ENCODE assay signal across 8 mouse cellular contexts in genomic region chr12:112873452-112874190, GRCm38 (mm10). TPM values are rescaled to one million over a fixed set of nuclear protein-coding genes. Genes with fewer than 3 reads are reported as not detected.
DNase-seq lines count a peak whose midpoint lies in the region; ATAC-seq and TF ChIP-seq lines count a peak whose summit lies in the region.

No protein-coding gene starts in this region.

- no peaks in the 10 kb centered on the region for H3K9me3 ChIP-seq in intestine, embryonic 15.5 days

- H3K4me1 ChIP-seq in lung, adult 2 months (ENCODE audit: control insufficient read depth, insufficient read depth, low read length) = peaks cover 15% of the 10 kb centered on the region
- peaks cover 43% of the 10 kb centered on the region for H3K4me1 ChIP-seq in intestine, embryonic 15.5 days (replicated peaks)
- H3K4me1 ChIP-seq in liver, adult 2 months (ENCODE audit: control insufficient read depth, insufficient read depth, low read length) = no peaks in the 10 kb centered on the region

- peak; percentile 86 for TF ChIP-seq CTCF in lung, adult 2 months (IDR thresholded peaks at IDR 0.05; ENCODE audit: insufficient read depth, low read length)
- peak; percentile 88 for TF ChIP-seq CTCF in brain, embryonic 14.5 days (IDR thresholded peaks at IDR 0.05; ENCODE audit: borderline replicate concordance, extremely low read depth, insufficient read depth, insufficient read length)
- TF ChIP-seq CTCF in liver, adult 2 months (IDR thresholded peaks at IDR 0.05; ENCODE audit: low read depth, low read length) = peak; percentile 77

- H3K36me3 ChIP-seq in intestine, embryonic 15.5 days = no peaks in the 10 kb centered on the region
- H3K36me3 ChIP-seq in liver, adult 2 months (ENCODE audit: control insufficient read depth, insufficient read depth, low read length) = no peaks in the 10 kb centered on the region

- H3K27ac ChIP-seq in intestine, embryonic 15.5 days = no peak overlapping the region
- no peak overlapping the region for H3K27ac ChIP-seq in liver, adult 2 months (replicated peaks; ENCODE audit: insufficient read depth, low read depth, low read length)

- peak overlapping the region; percentile 58 for H3K4me2 ChIP-seq in intestine, embryonic 15.5 days (replicated peaks)

- H3K27me3 ChIP-seq in intestine, embryonic 15.5 days (replicated peaks) = peaks cover 47% of the 10 kb centered on the region
- H3K27me3 ChIP-seq in liver, adult 2 months (ENCODE audit: control insufficient read depth, insufficient read depth, low read length) = 0 out of 2 replicates have a peak, but pooled peaks cover 8% of the 10 kb centered on the region

- 22% methylated on average over 18 of the region's 18 CpGs for WGBS in lung, adult 2 months
- WGBS in intestine, embryonic 15.5 days = 19% methylated on average over 18 of the region's 18 CpGs
- 24% methylated on average over 18 of the region's 18 CpGs for WGBS in liver, adult 2 months

- H3K79me2 ChIP-seq in liver, adult 2 months (ENCODE audit: control insufficient read depth, insufficient read depth, low read length) = no peaks in the 10 kb centered on the region

- ATAC-seq in intestine, embryonic 15.5 days = 0 out of 2 replicates have a peak, but pooled peaks have one; percentile 12

- H3K4me3 ChIP-seq in lung, adult 2 months (replicated peaks; ENCODE audit: extremely low read depth, low read depth, low read length) = no peak overlapping the region
- H3K4me3 ChIP-seq in intestine, embryonic 15.5 days (replicated peaks) = peak overlapping the region; percentile 24; the same call in 1 of the 2 replicates
- no peak overlapping the region for H3K4me3 ChIP-seq in liver, adult 2 months (ENCODE audit: insufficient read depth, low read depth, low read length)

- peak; percentile 60 for DNase-seq in lung, adult 2 months
- no peak for DNase-seq in lung, postnatal 25 days (ENCODE audit: low spot score)
- DNase-seq in brain, embryonic 14.5 days (ENCODE audit: low read depth) = peak; percentile 75
- DNase-seq in forelimb bud, embryonic 11.5 days (ENCODE audit: low read depth, low spot score) = peak; percentile 68
- DNase-seq in liver, adult 2 months (ENCODE audit: extremely low read depth, low read depth, low spot score) = no peak
- DNase-seq in neural tube, embryonic 10.5 days (ENCODE audit: extremely low spot score, low spot score) = peak; percentile 79
- DNase-seq in thymus, postnatal 10 days (ENCODE audit: low spot score in 2 of 2) = peak; percentile 67 to 80

- H3K9ac ChIP-seq in intestine, embryonic 15.5 days = no peak overlapping the region
- no peak overlapping the region for H3K9ac ChIP-seq in liver, adult 2 months (ENCODE audit: low read depth, low read length)

- no peak for TF ChIP-seq POLR2A in lung, adult 2 months (IDR thresholded peaks at IDR 0.05; ENCODE audit: borderline replicate concordance, extremely low read depth, low read depth, low read length)
- no peak for TF ChIP-seq POLR2A in brain, embryonic 14.5 days (IDR thresholded peaks at IDR 0.05; ENCODE audit: borderline replicate concordance, extremely low read depth, insufficient read depth, insufficient read length, poor library complexity, severe bottlenecking)
- no peak for TF ChIP-seq POLR2A in liver, adult 2 months (IDR thresholded peaks at IDR 0.05; ENCODE audit: extremely low read depth, insufficient read depth, low read length)

RNA-seq across cellular contexts. Expression of gene Gpr132, which starts 5.6 kb away (rescaled TPM):
- 9.2 and 12.9 TPM in 2 replicates for polyA plus RNA-seq in lung, adult 2 months (2012; rRNA removed)
- polyA plus RNA-seq in brain, embryonic 14.5 days (2012; rRNA removed) = 0.05 and 0.07 TPM in 2 replicates
- 0.24 and 0.40 TPM in 2 replicates for polyA plus RNA-seq in intestine, embryonic 15.5 days (2015; fragmentation: Nextera tagmentation; extraction: Ambion mirVana)
- total RNA-seq in liver, adult 2 months (2014; rRNA removed) = 0.09 and 0.47 TPM in 2 replicates
- 0.44 and 0.60 TPM in 2 replicates for polyA plus RNA-seq in liver, adult 2 months (2012; rRNA removed)

RNA-seq across cellular contexts. Expression of gene Cdca4, which starts 44.4 kb away (rescaled TPM):
- 17.0 and 21.4 TPM in 2 replicates for polyA plus RNA-seq in lung, adult 2 months (2012; rRNA removed)
- 42.3 and 71.4 TPM in 2 replicates for polyA plus RNA-seq in brain, embryonic 14.5 days (2012; rRNA removed)
- 87.6 and 88.0 TPM in 2 replicates for polyA plus RNA-seq in intestine, embryonic 15.5 days (2015; fragmentation: Nextera tagmentation; extraction: Ambion mirVana)
- 3.5 and 4.0 TPM in 2 replicates for total RNA-seq in liver, adult 2 months (2014; rRNA removed)
- 3.7 and 5.0 TPM in 2 replicates for polyA plus RNA-seq in liver, adult 2 months (2012; rRNA removed)

RNA-seq across cellular contexts. Expression of gene Jag2, which starts 56.0 kb away (rescaled TPM):
- 54.0 and 62.8 TPM in 2 replicates for polyA plus RNA-seq in lung, adult 2 months (2012; rRNA removed)
- 46.1 and 74.7 TPM in 2 replicates for polyA plus RNA-seq in brain, embryonic 14.5 days (2012; rRNA removed)
- 3.7 and 4.1 TPM in 2 replicates for polyA plus RNA-seq in intestine, embryonic 15.5 days (2015; fragmentation: Nextera tagmentation; extraction: Ambion mirVana)
- under 0.01 and 0.27 TPM in 2 replicates for total RNA-seq in liver, adult 2 months (2014; rRNA removed)
- 0.13 and 0.29 TPM in 2 replicates for polyA plus RNA-seq in liver, adult 2 months (2012; rRNA removed)

Comparison
In these comparisons a context has a peak if more than half of its experiments do, and no peak if none do; other contexts are left out.
1. DNase-seq: peak in lung, adult 2 months (single experiment), brain, embryonic 14.5 days (single experiment), forelimb bud, embryonic 11.5 days (single experiment), neural tube, embryonic 10.5 days (single experiment) and thymus, postnatal 10 days (2 of 2); none in lung, postnatal 25 days (single experiment) and liver, adult 2 months (single experiment).
2. Peak in every context shown above with its lines, with median percentiles within 50 percentile points of each other: CTCF ChIP-seq.